Mouse (Mus musculus) adrenal gland (tissue): ENCODE data around the gene Rgs16.

Experiments used
- intact Hi-C: fragments of 180-260 bp; cut with DNase I; formaldehyde crosslinking; loops from one replicate; pipeline ENCODE4 v1.15.1; 2025
- long read RNA-seq, 2 experiments: library from polyadenylated mRNA; unstranded; transcript quantifications; one replicate each; pipeline ENCODE4 v2.0.0; 2020; ENCODE audit warnings: borderline replicate concordance in 1 of 2; ENCODE audit not compliant: insufficient replicate concordance in 1 of 2

The Rgs16 gene
- long read RNA-seq, experiment 1, partial matches to known transcripts, result 0 of 2 reads
- long read RNA-seq, experiment 1, other reads (novel, unspliced or antisense), result 0 of 2 reads
- long read RNA-seq, experiment 2, result 0 reads

- intact Hi-C loops, result loop anchor here (5.0 kb wide), 1 partner anchor 63 kb away; no protein-coding TSS in a partner anchor
Measured at GRCm38 (mm10) chr1:153740145-153740544, at the start of gene Rgs16. Rgs16 (plus strand) TSS chr1:153740349.

- intact Hi-C loops, result no loop called here
Measured at GRCm38 (mm10) chr1:153692526-153692925, 47.6 kb upstream of the Rgs16 start.

GRCm38 (mm10) chr1:153694372-153695120, 45.6 kb upstream of the Rgs16 start:
- intact Hi-C loops, result no loop called here

- intact Hi-C loops, result no loop called here
Measured at GRCm38 (mm10) chr1:153695398-153695797, 44.8 kb upstream of the Rgs16 start.

- intact Hi-C loops, result no loop called here
Measured at GRCm38 (mm10) chr1:153696093-153696492, 44.1 kb upstream of the Rgs16 start.

GRCm38 (mm10) chr1:153696541-153696940, 43.6 kb upstream of the Rgs16 start:
- intact Hi-C loops, result no loop called here

- intact Hi-C loops, result no loop called here
Measured at GRCm38 (mm10) chr1:153697581-153698251, 42.4 kb upstream of the Rgs16 start.

- intact Hi-C loops, result no loop called here
Measured at GRCm38 (mm10) chr1:153698311-153699084, 41.7 kb upstream of the Rgs16 start.

GRCm38 (mm10) chr1:153700448-153701063, 39.6 kb upstream of the Rgs16 start:
- intact Hi-C loops, result no loop called here

GRCm38 (mm10) chr1:153701461-153701860, 38.7 kb upstream of the Rgs16 start:
- intact Hi-C loops, result no loop called here

- intact Hi-C loops, result no loop called here
Measured at GRCm38 (mm10) chr1:153702166-153702852, 37.8 kb upstream of the Rgs16 start.

GRCm38 (mm10) chr1:153702853-153703410, 37.2 kb upstream of the Rgs16 start:
- intact Hi-C loops, result no loop called here

GRCm38 (mm10) chr1:153703445-153703991, 36.6 kb upstream of the Rgs16 start:
- intact Hi-C loops, result no loop called here

- intact Hi-C loops, result no loop called here
Measured at GRCm38 (mm10) chr1:153704174-153704573, 36.0 kb upstream of the Rgs16 start.

- intact Hi-C loops, result no loop called here
Measured at GRCm38 (mm10) chr1:153704996-153705395, 35.2 kb upstream of the Rgs16 start.

- intact Hi-C loops, result no loop called here
Measured at GRCm38 (mm10) chr1:153708626-153709025, 31.5 kb upstream of the Rgs16 start.

GRCm38 (mm10) chr1:153709451-153709850, 30.7 kb upstream of the Rgs16 start:
- intact Hi-C loops, result no loop called here

- intact Hi-C loops, result no loop called here
Measured at GRCm38 (mm10) chr1:153711544-153712262, 28.4 kb upstream of the Rgs16 start.

GRCm38 (mm10) chr1:153712633-153713032, 27.5 kb upstream of the Rgs16 start:
- intact Hi-C loops, result no loop called here
